8 mouse cellular contexts compared by ENCODE assay signal in the genomic region with DNA sequence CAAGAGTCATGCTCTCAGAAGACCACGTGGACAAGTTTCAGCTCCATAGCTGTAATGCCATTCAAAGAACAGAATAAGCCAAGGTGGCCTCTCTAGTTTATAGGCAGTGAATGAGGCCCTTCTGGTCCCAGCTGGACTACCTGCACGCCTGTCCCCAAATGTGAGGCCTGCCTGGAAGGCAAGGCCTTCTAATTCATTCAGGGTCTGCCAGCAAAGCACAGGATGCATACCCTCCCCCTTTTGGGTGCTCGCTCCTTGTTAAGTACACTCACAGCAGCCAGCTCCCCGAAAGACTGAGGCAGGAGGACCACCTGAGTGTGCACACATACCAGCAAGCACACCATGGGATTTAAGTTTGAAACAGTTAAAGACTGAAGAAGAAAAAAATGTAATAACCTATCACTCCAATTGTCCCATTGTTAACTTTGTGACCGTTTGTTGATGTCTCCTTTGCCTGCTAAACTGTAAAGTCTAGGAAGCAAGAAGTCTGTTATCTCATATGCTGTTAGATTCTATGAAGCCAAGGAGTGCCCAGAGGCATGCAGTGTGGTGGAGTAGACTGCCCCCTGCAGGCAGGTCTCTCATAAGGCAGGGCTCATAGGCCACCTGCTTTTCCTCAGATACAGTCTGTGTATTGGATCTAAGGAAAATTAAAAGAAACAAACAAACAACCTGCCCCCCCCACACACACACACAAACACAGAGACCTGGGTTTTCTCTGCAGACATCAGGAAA. TPM values are rescaled to one million over a fixed set of nuclear protein-coding genes. Genes with fewer than 3 reads are reported as not detected.
DNase-seq lines count a peak whose midpoint lies in the region; ATAC-seq and TF ChIP-seq lines count a peak whose summit lies in the region.
"Had no signal": no experiment of that assay in that cellular context is flagged by ENCODE, and none has a peak within 500 bp of the region (broad histone marks: within the 10 kb centered on the region; RNA-seq: fewer than 3 reads in every experiment).

No protein-coding gene starts in this region.

- H3K9me3 ChIP-seq in CH12.LX (replicated peaks; ENCODE audit: low read length), result peaks cover 4% of the 10 kb centered on the region
- H3K9me3 ChIP-seq: limb, embryonic 15.5 days had no signal

- TF ChIP-seq EP300 in CH12.LX (IDR thresholded peaks at IDR 0.05; ENCODE audit: low read length), result no peak

- peak; percentile 85 to 94 for TF ChIP-seq CTCF in CH12.LX (conservative IDR thresholded peaks at IDR 0.05 in 1 of 2, IDR thresholded peaks at IDR 0.05 in 1 of 2; ENCODE audit: low read depth in 2 of 2, low read length in 2 of 2)

- dilution Hi-C loops in CH12.LX (cut with MboI; ENCODE audit: extremely low pct_ligation_motif_present, extremely low pct_unique_long_range_greater_than_20kb, low sequenced_read_pairs), result no loop called here

- H3K79me2 ChIP-seq in CH12.LX (replicated peaks; ENCODE audit: control insufficient read depth, extremely low read depth, insufficient read depth, poor library complexity, severe bottlenecking), result no peaks in the 10 kb centered on the region

- no peaks in the 10 kb centered on the region for H3K36me3 ChIP-seq in CH12.LX (replicated peaks in 1 of 2; ENCODE audit: control insufficient read depth in 1 of 2, insufficient read depth in 1 of 2, low read length in 1 of 2)
- H3K36me3 ChIP-seq: limb, embryonic 15.5 days had no signal

- DNase-seq in CH12.LX (ENCODE audit: extremely low read depth), result peak; percentile 79
- DNase-seq in T-cell, adult 2 months (ENCODE audit: low spot score), result peak; percentile 69
- peak; percentile 88 to 90 for DNase-seq in layer of hippocampus, postnatal 10 days (ENCODE audit: low spot score in 2 of 2)
- peak; percentile 52 to 83 for DNase-seq in spleen, postnatal 10 days (ENCODE audit: low spot score in 2 of 2)

- H3K4me1 ChIP-seq in CH12.LX (ENCODE audit: control insufficient read depth in 1 of 2, insufficient read depth in 2 of 2), result peaks cover 0 to 13% of the 10 kb centered on the region in 2 experiments; a peak in 2 of 4 replicates

- in situ Hi-C loops in CH12.LX (cut with MboI; ENCODE audit: low pct_ligation_motif_present, low pct_unique_long_range_greater_than_20kb, low sequenced_read_pairs), result loop anchor here (5.0 to 25.0 kb wide), 2 partner anchors 140 to 460 kb away; no protein-coding TSS in a partner anchor

- no peak overlapping the region for H3K4me3 ChIP-seq in CH12.LX (replicated peaks in 1 of 3; ENCODE audit: low read depth in 2 of 3, low read length in 2 of 3, poor library complexity in 1 of 3)
- H3K4me3 ChIP-seq: limb, embryonic 15.5 days had no signal

- H3K27me3 ChIP-seq in CH12.LX (replicated peaks), result peaks cover 2% of the 10 kb centered on the region
- H3K27me3 ChIP-seq: limb, embryonic 15.5 days had no signal

- H3K9ac ChIP-seq in CH12.LX (ENCODE audit: insufficient read depth, low read depth), result no peak overlapping the region
- H3K9ac ChIP-seq: limb, embryonic 15.5 days had no signal

- no peak overlapping the region for H3K27ac ChIP-seq in CH12.LX (ENCODE audit: insufficient read depth, low read depth)
- H3K27ac ChIP-seq: limb, embryonic 15.5 days had no signal

- peak; percentile 94 for TF ChIP-seq RAD21 in CH12.LX (IDR thresholded peaks at IDR 0.05; ENCODE audit: low read depth, low read length)

- ATAC-seq in common myeloid progenitor, adult 5-6 weeks (replicated peaks; ENCODE audit: low read depth, poor library complexity, severe bottlenecking), result peak; percentile 55
- ATAC-seq in granulocyte monocyte progenitor cell, adult 5-6 weeks (replicated peaks; ENCODE audit: poor library complexity, severe bottlenecking), result peak; percentile 45; the same call in 1 of the 2 replicates
- peak; percentile 59 for ATAC-seq in megakaryocyte progenitor cell, adult 5-6 weeks (replicated peaks; ENCODE audit: poor library complexity)

- no peak overlapping the region for H3K4me2 ChIP-seq in CH12.LX (ENCODE audit: insufficient read depth, low read depth, poor library complexity, severe bottlenecking)
- H3K4me2 ChIP-seq: limb, embryonic 15.5 days had no signal

- no peak for TF ChIP-seq POLR2A in CH12.LX (IDR thresholded peaks at IDR 0.05; ENCODE audit: low read depth, low read length)

TF ChIP-seq in CH12.LX, 34 proteins besides CTCF, POLR2A, EP300 and RAD21:
- TF ChIP-seq ZNF384 (IDR thresholded peaks at IDR 0.05; ENCODE audit: low read depth, low read length) (no peak), SMC3 (IDR thresholded peaks at IDR 0.05; ENCODE audit: low read depth, low read length) (peak; percentile 72), NELFE (IDR thresholded peaks at IDR 0.05; ENCODE audit: low read depth, low read length) (0 out of 2 replicates have a peak, but pooled peaks have one; percentile 20), NRF1 (IDR thresholded peaks at IDR 0.05; ENCODE audit: low read depth, low read length) (no peak), MAZ (IDR thresholded peaks at IDR 0.05; ENCODE audit: low read depth, low read length) (no peak), ZC3H11A (IDR thresholded peaks at IDR 0.05; ENCODE audit: low read depth, low read length) (peak; percentile 27; the same call in 1 of the 2 replicates), ELF1 (IDR thresholded peaks at IDR 0.05; ENCODE audit: low read depth, low read length) (no peak), PAX5 (IDR thresholded peaks at IDR 0.05; ENCODE audit: low read length) (no peak), MYC (IDR thresholded peaks at IDR 0.05; ENCODE audit: low read depth, low read length) (0 out of 2 replicates have a peak, but pooled peaks have one; percentile 36)
TF ChIP-seq in CH12.LX: peak in this region for 4.

RNA-seq across cellular contexts. Expression of a gene that starts 3.6 kb away (rescaled TPM):
- total RNA-seq in CH12.LX (2012; rRNA removed), result 5.2 and 5.9 TPM in 2 replicates
- total RNA-seq in CH12.LX (2014; rRNA removed), result 0.61 and 1.6 TPM in 2 replicates
- 7.2 and 8.8 TPM in 2 replicates for polyA plus RNA-seq in CH12.LX (2012; ENCODE audit: insufficient read length, low read depth)
- 7.7 and 9.9 TPM in 2 replicates for total RNA-seq in common myeloid progenitor, adult 5-6 weeks (2017)
- 39.4 and 43.1 TPM in 2 replicates for total RNA-seq in granulocyte monocyte progenitor cell, adult 5-6 weeks (2014; fragmentation: Nextera tagmentation)
- total RNA-seq in granulocyte monocyte progenitor cell, adult 5-6 weeks (2017), result 5.8 and 6.2 TPM in 2 replicates
- total RNA-seq in layer of hippocampus, postnatal 10 days (2021), result 100 to 1,000 TPM; 122 to 125 TPM
- 28.2 and 34.2 TPM in 2 replicates for total RNA-seq in megakaryocyte progenitor cell, adult 5-6 weeks (2015)
- 5.4 and 8.3 TPM in 2 replicates for total RNA-seq in megakaryocyte progenitor cell, adult 5-6 weeks (2017)
